Mouse (Mus musculus) megakaryocyte, adult 5-6 weeks (primary cell): ENCODE results near the gene Crocc2. TPM values are rescaled to one million over a fixed set of nuclear protein-coding genes. Genes with fewer than 3 reads are reported as not detected.

Experiments
- ATAC-seq: 2 replicates; pipeline ENCODE4 v1.8.0; 2016; ENCODE audit warnings: mild to moderate bottlenecking, inconsistent platforms; ENCODE audit not compliant: poor library complexity, severe bottlenecking
- total RNA-seq, 2 experiments: library from RNA; stranded (forward) in 1 of 2; stranded (reverse) in 1 of 2; fragments of 153-499, 151-499 nt in 1 of 2; fragments of 221-1000, 200-1000 nt in 1 of 2; gene quantifications; 2 replicates each; pipeline versions ENCODE4 v1.2.3 to v1.2.4; 2015 to 2017

Crocc2 gene
- not detected in 2 replicates for total RNA-seq (2015)
- total RNA-seq (2017) = not detected in 2 replicates

GRCm38 (mm10) chr1:93168295-93168775 is at the start of gene Crocc2:
Gene Crocc2 (plus strand): TSS chr1:93168725.
- no peak for ATAC-seq

- no peak for ATAC-seq
Measured at GRCm38 (mm10) chr1:93118816-93119215, 49.7 kb upstream of the Crocc2 start.

GRCm38 (mm10) chr1:93123179-93123854 is 45.2 kb upstream of the Crocc2 start:
- ATAC-seq = no peak

- ATAC-seq = peak; percentile 30; the same call in 1 of the 2 replicates
Measured at GRCm38 (mm10) chr1:93124066-93124465, 44.5 kb upstream of the Crocc2 start.

- ATAC-seq = peak; percentile 88
Measured at GRCm38 (mm10) chr1:93125256-93125655, 43.3 kb upstream of the Crocc2 start.

- ATAC-seq = no peak
Measured at GRCm38 (mm10) chr1:93128209-93128608, 40.3 kb upstream of the Crocc2 start.

GRCm38 (mm10) chr1:93128710-93129349 is 39.7 kb upstream of the Crocc2 start:
- no peak for ATAC-seq

GRCm38 (mm10) chr1:93130242-93130983 is 38.1 kb upstream of the Crocc2 start:
- ATAC-seq = no peak

GRCm38 (mm10) chr1:93132676-93133075 is 35.8 kb upstream of the Crocc2 start:
- no peak for ATAC-seq

GRCm38 (mm10) chr1:93135036-93135526 is 33.4 kb upstream of the Crocc2 start, which contains the start of gene Agxt:
Gene Agxt (plus strand): TSS chr1:93135240.
- ATAC-seq = no peak

- no peak for ATAC-seq
Measured at GRCm38 (mm10) chr1:93138534-93138933, 30.0 kb upstream of the Crocc2 start.

GRCm38 (mm10) chr1:93139713-93140112 is 28.8 kb upstream of the Crocc2 start:
- no peak for ATAC-seq

GRCm38 (mm10) chr1:93142871-93143270 is 25.7 kb upstream of the Crocc2 start:
- ATAC-seq = no peak

GRCm38 (mm10) chr1:93144176-93144575 is 24.3 kb upstream of the Crocc2 start:
- no peak for ATAC-seq

GRCm38 (mm10) chr1:93150907-93151661 is 17.4 kb upstream of the Crocc2 start:
- no peak for ATAC-seq

- no peak for ATAC-seq
Measured at GRCm38 (mm10) chr1:93157566-93157965, 11.0 kb upstream of the Crocc2 start.

- no peak for ATAC-seq
Measured at GRCm38 (mm10) chr1:93158916-93159315, 9.6 kb upstream of the Crocc2 start.

GRCm38 (mm10) chr1:93159566-93160500 is 8.7 kb upstream of the Crocc2 start:
- no peak for ATAC-seq

GRCm38 (mm10) chr1:93160501-93161133 is 7.9 kb upstream of the Crocc2 start, which contains the start of gene 2310007B03Rik:
Gene 2310007B03Rik (minus strand): TSS chr1:93160948.
- ATAC-seq = no peak
